Mouse (Mus musculus): ENCODE data around the gene Mvp. TPM values are rescaled to one million over a fixed set of nuclear protein-coding genes. Genes with fewer than 3 reads are reported as not detected.

Mvp gene
- polyA plus RNA-seq, 1 experiment from 2014 or later = 2.4 TPM

GRCm38 (mm10) chr7:127009307-127010085, 4.9 kb downstream of the Mvp start:
- Histone ChIP-seq H3K27me3 (ENCODE audit: control insufficient read depth, insufficient read depth, low read length) (no peaks in the 10 kb centered on the region), H3K9me3 (ENCODE audit: control insufficient read depth, low read length) (no peaks in the 10 kb centered on the region), H3K4me3 (ENCODE audit: low read depth, low read length) (no peak overlapping the region), H3K36me3 (ENCODE audit: control insufficient read depth, insufficient read depth, low read length) (peaks cover 2% of the 10 kb centered on the region; the same call in 1 of the 2 replicates), H3K9ac (replicated peaks; ENCODE audit: low read depth, low read length) (no peak overlapping the region), H3K27ac (ENCODE audit: low read depth, low read length) (no peak overlapping the region), H3K4me2 (ENCODE audit: low read depth, low read length) (no peak overlapping the region), H3K4me1 (ENCODE audit: control insufficient read depth, insufficient read depth, low read length) (no peaks in the 10 kb centered on the region)
- no peak for ATAC-seq (ENCODE audit: low read depth)
- 86% methylated on average over 17 of the region's 17 CpGs for WGBS

GRCm38 (mm10) chr7:127008239-127009019, 6.0 kb downstream of the Mvp start:
- Histone ChIP-seq H3K27me3 (ENCODE audit: control insufficient read depth, insufficient read depth, low read length) (no peaks in the 10 kb centered on the region), H3K4me1 (ENCODE audit: control insufficient read depth, insufficient read depth, low read length) (no peaks in the 10 kb centered on the region), H3K4me2 (ENCODE audit: low read depth, low read length) (no peak overlapping the region), H3K27ac (ENCODE audit: low read depth, low read length) (0 out of 2 replicates have a peak overlapping the region, but pooled peaks have one; percentile 23), H3K36me3 (ENCODE audit: control insufficient read depth, insufficient read depth, low read length) (peaks cover under 1% of the 10 kb centered on the region; the same call in 1 of the 2 replicates), H3K4me3 (ENCODE audit: low read depth, low read length) (no peak overlapping the region), H3K9ac (replicated peaks; ENCODE audit: low read depth, low read length) (no peak overlapping the region), H3K9me3 (ENCODE audit: control insufficient read depth, low read length) (no peaks in the 10 kb centered on the region)
- 55% methylated on average over 9 of the region's 9 CpGs for WGBS
- peak; percentile 74; the same call in 1 of the 2 replicates for ATAC-seq (ENCODE audit: low read depth)

GRCm38 (mm10) chr7:127007313-127008024, 7.0 kb downstream of the Mvp start:
- no peaks in the 10 kb centered on the region for H3K4me1 ChIP-seq (ENCODE audit: control insufficient read depth, insufficient read depth, low read length)
- H3K27me3 ChIP-seq (ENCODE audit: control insufficient read depth, insufficient read depth, low read length) = no peaks in the 10 kb centered on the region
- H3K9ac ChIP-seq (replicated peaks; ENCODE audit: low read depth, low read length) = no peak overlapping the region
- 84% methylated on average over 6 of the region's 6 CpGs for WGBS
- no peaks in the 10 kb centered on the region for H3K9me3 ChIP-seq (ENCODE audit: control insufficient read depth, low read length)
- no peaks in the 10 kb centered on the region for H3K36me3 ChIP-seq (ENCODE audit: control insufficient read depth, insufficient read depth, low read length)
- no peak overlapping the region for H3K27ac ChIP-seq (ENCODE audit: low read depth, low read length)
- H3K4me2 ChIP-seq (ENCODE audit: low read depth, low read length) = no peak overlapping the region
- ATAC-seq (ENCODE audit: low read depth) = no peak
- no peak overlapping the region for H3K4me3 ChIP-seq (ENCODE audit: low read depth, low read length)

- no peaks in the 10 kb centered on the region for H3K27me3 ChIP-seq (ENCODE audit: control insufficient read depth, insufficient read depth, low read length)
- no peaks in the 10 kb centered on the region for H3K36me3 ChIP-seq (ENCODE audit: control insufficient read depth, insufficient read depth, low read length)
- H3K27ac ChIP-seq (ENCODE audit: low read depth, low read length) = no peak overlapping the region
- no peaks in the 10 kb centered on the region for H3K4me1 ChIP-seq (ENCODE audit: control insufficient read depth, insufficient read depth, low read length)
- no peaks in the 10 kb centered on the region for H3K9me3 ChIP-seq (ENCODE audit: control insufficient read depth, low read length)
- no peak overlapping the region for H3K9ac ChIP-seq (replicated peaks; ENCODE audit: low read depth, low read length)
- 92% methylated on average over 4 of the region's 4 CpGs for WGBS
- H3K4me2 ChIP-seq (ENCODE audit: low read depth, low read length) = no peak overlapping the region
- no peak overlapping the region for H3K4me3 ChIP-seq (ENCODE audit: low read depth, low read length)
- no peak for ATAC-seq (ENCODE audit: low read depth)
Observed at GRCm38 (mm10) chr7:127004122-127004875, 10.1 kb downstream of the Mvp start.

- H3K9ac ChIP-seq (replicated peaks; ENCODE audit: low read depth, low read length) = no peak overlapping the region
- H3K4me2 ChIP-seq (ENCODE audit: low read depth, low read length) = no peak overlapping the region
- no peaks in the 10 kb centered on the region for H3K36me3 ChIP-seq (ENCODE audit: control insufficient read depth, insufficient read depth, low read length)
- no peak overlapping the region for H3K27ac ChIP-seq (ENCODE audit: low read depth, low read length)
- H3K4me3 ChIP-seq (ENCODE audit: low read depth, low read length) = no peak overlapping the region
- no peak for ATAC-seq (ENCODE audit: low read depth)
- H3K27me3 ChIP-seq (ENCODE audit: control insufficient read depth, insufficient read depth, low read length) = no peaks in the 10 kb centered on the region
- no peaks in the 10 kb centered on the region for H3K4me1 ChIP-seq (ENCODE audit: control insufficient read depth, insufficient read depth, low read length)
- 94% methylated on average over 5 of the region's 5 CpGs for WGBS
- no peaks in the 10 kb centered on the region for H3K9me3 ChIP-seq (ENCODE audit: control insufficient read depth, low read length)
Observed at GRCm38 (mm10) chr7:127003620-127004019, 10.8 kb downstream of the Mvp start.

GRCm38 (mm10) chr7:126999568-126999967, 14.9 kb downstream of the Mvp start:
- WGBS = 83% methylated on average over 10 of the region's 10 CpGs
- no peak overlapping the region for H3K9ac ChIP-seq (replicated peaks; ENCODE audit: low read depth, low read length)
- H3K4me1 ChIP-seq (ENCODE audit: control insufficient read depth, insufficient read depth, low read length) = no peaks in the 10 kb centered on the region
- H3K4me2 ChIP-seq (ENCODE audit: low read depth, low read length) = no peak overlapping the region
- no peaks in the 10 kb centered on the region for H3K36me3 ChIP-seq (ENCODE audit: control insufficient read depth, insufficient read depth, low read length)
- no peak for ATAC-seq (ENCODE audit: low read depth)
- H3K27me3 ChIP-seq (ENCODE audit: control insufficient read depth, insufficient read depth, low read length) = no peaks in the 10 kb centered on the region
- no peaks in the 10 kb centered on the region for H3K9me3 ChIP-seq (ENCODE audit: control insufficient read depth, low read length)
- no peak overlapping the region for H3K4me3 ChIP-seq (ENCODE audit: low read depth, low read length)
- H3K27ac ChIP-seq (ENCODE audit: low read depth, low read length) = no peak overlapping the region

GRCm38 (mm10) chr7:126996449-126996848, 18.0 kb downstream of the Mvp start:
- Histone ChIP-seq H3K36me3 (ENCODE audit: control insufficient read depth, insufficient read depth, low read length) (no peaks in the 10 kb centered on the region), H3K4me2 (ENCODE audit: low read depth, low read length) (no peak overlapping the region), H3K4me3 (ENCODE audit: low read depth, low read length) (no peak overlapping the region), H3K27me3 (ENCODE audit: control insufficient read depth, insufficient read depth, low read length) (no peaks in the 10 kb centered on the region), H3K4me1 (ENCODE audit: control insufficient read depth, insufficient read depth, low read length) (no peaks in the 10 kb centered on the region), H3K9ac (replicated peaks; ENCODE audit: low read depth, low read length) (no peak overlapping the region), H3K9me3 (ENCODE audit: control insufficient read depth, low read length) (no peaks in the 10 kb centered on the region), H3K27ac (ENCODE audit: low read depth, low read length) (no peak overlapping the region)
- no peak for ATAC-seq (ENCODE audit: low read depth)
- 70% methylated on average over 4 of the region's 4 CpGs for WGBS

GRCm38 (mm10) chr7:126988816-126989215, 25.6 kb downstream of the Mvp start:
- Histone ChIP-seq H3K4me3 (ENCODE audit: low read depth, low read length) (no peak overlapping the region), H3K4me1 (ENCODE audit: control insufficient read depth, insufficient read depth, low read length) (no peaks in the 10 kb centered on the region), H3K9ac (replicated peaks; ENCODE audit: low read depth, low read length) (no peak overlapping the region), H3K27me3 (ENCODE audit: control insufficient read depth, insufficient read depth, low read length) (no peaks in the 10 kb centered on the region), H3K9me3 (ENCODE audit: control insufficient read depth, low read length) (no peaks in the 10 kb centered on the region), H3K27ac (ENCODE audit: low read depth, low read length) (no peak overlapping the region), H3K36me3 (ENCODE audit: control insufficient read depth, insufficient read depth, low read length) (no peaks in the 10 kb centered on the region), H3K4me2 (ENCODE audit: low read depth, low read length) (no peak overlapping the region)
- ATAC-seq (ENCODE audit: low read depth) = no peak
- 70% methylated on average over 8 of the region's 8 CpGs for WGBS

Data from neural tube, embryonic 14.5 days (tissue).